15 mouse cellular contexts compared by ENCODE assay signal in the genomic region with DNA sequence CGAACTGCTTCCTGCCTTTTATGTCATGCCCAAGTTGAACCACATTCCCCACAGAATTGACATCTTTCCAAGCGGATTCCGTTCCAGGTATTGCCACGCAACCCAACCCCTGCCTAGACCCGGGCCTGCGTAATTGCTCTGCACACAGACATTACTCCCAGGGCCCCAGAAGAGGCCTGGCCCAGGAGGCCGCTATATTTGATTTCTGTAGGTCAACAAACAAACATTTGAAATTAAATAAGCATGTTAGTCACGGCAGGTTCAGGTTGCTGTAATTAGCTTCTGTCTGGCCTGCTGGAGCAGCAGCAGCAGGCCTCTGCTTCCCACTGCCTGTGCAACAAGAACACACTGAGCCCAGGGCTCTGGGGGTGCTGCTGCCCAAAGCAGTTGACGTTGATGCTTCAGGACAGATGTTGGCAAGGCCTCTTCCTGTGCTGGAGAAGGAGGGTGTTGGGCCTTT.
DNase-seq lines count a peak whose midpoint lies in the region; ATAC-seq lines count a peak whose summit lies in the region.
"Had no signal": no experiment of that assay in that cellular context is flagged by ENCODE, and none has a peak within 500 bp of the region (broad histone marks: within the 10 kb centered on the region; RNA-seq: fewer than 3 reads in every experiment).

No protein-coding gene starts in this region.

- WGBS in hindbrain, embryonic 15.5 days: 66% methylated on average over 9 of the region's 9 CpGs
- WGBS in hindbrain, embryonic 12.5 days: 55% methylated on average over 9 of the region's 9 CpGs
- 24% methylated on average over 9 of the region's 9 CpGs for WGBS in embryonic facial prominence, embryonic 11.5 days
- 63% methylated on average over 9 of the region's 9 CpGs for WGBS in midbrain, embryonic 16.5 days

- no peak overlapping the region for H3K4me2 ChIP-seq in hindbrain, embryonic 15.5 days
- H3K4me2 ChIP-seq in hindbrain, embryonic 12.5 days (replicated peaks): no peak overlapping the region
- no peak overlapping the region for H3K4me2 ChIP-seq in embryonic facial prominence, embryonic 11.5 days (ENCODE audit: low read depth, low read length)
- no peak overlapping the region for H3K4me2 ChIP-seq in midbrain, embryonic 16.5 days (ENCODE audit: low read length)
- H3K4me2 ChIP-seq: heart, embryonic 12.5 days; lung, embryonic 14.5 days; neural tube, embryonic 13.5 days had no signal

- no peak overlapping the region for H3K9ac ChIP-seq in hindbrain, embryonic 15.5 days
- no peak overlapping the region for H3K9ac ChIP-seq in hindbrain, embryonic 12.5 days
- no peak overlapping the region for H3K9ac ChIP-seq in embryonic facial prominence, embryonic 11.5 days (replicated peaks; ENCODE audit: low read length)
- H3K9ac ChIP-seq in midbrain, embryonic 16.5 days (ENCODE audit: low read depth, low read length): no peak overlapping the region
- H3K9ac ChIP-seq: heart, embryonic 12.5 days; lung, embryonic 14.5 days; neural tube, embryonic 13.5 days had no signal

- peak; percentile 49; the same call in 1 of the 2 replicates for ATAC-seq in hindbrain, embryonic 15.5 days (ENCODE audit: low FRiP score, low read depth)
- ATAC-seq in hindbrain, embryonic 12.5 days (ENCODE audit: low FRiP score): no peak
- peak; percentile 88 for ATAC-seq in embryonic facial prominence, embryonic 11.5 days (replicated peaks; ENCODE audit: insufficient number of reproducible peaks, low FRiP score, low TSS enrichment, low read depth)
- ATAC-seq in midbrain, embryonic 16.5 days: peak; percentile 43; the same call in 1 of the 2 replicates
- ATAC-seq: Patski had no signal

- H3K4me3 ChIP-seq in hindbrain, embryonic 15.5 days: no peak overlapping the region
- no peak overlapping the region for H3K4me3 ChIP-seq in hindbrain, embryonic 12.5 days
- no peak overlapping the region for H3K4me3 ChIP-seq in embryonic facial prominence, embryonic 11.5 days (ENCODE audit: low read depth, low read length)
- no peak overlapping the region for H3K4me3 ChIP-seq in midbrain, embryonic 16.5 days (ENCODE audit: low read depth, low read length)
- H3K4me3 ChIP-seq: heart, embryonic 12.5 days; megakaryocyte, embryonic 14.5 days; neural tube, embryonic 13.5 days had no signal

- H3K27ac ChIP-seq in hindbrain, embryonic 15.5 days (replicated peaks): no peak overlapping the region
- H3K27ac ChIP-seq in hindbrain, embryonic 12.5 days: no peak overlapping the region
- H3K27ac ChIP-seq in embryonic facial prominence, embryonic 11.5 days (replicated peaks; ENCODE audit: low read depth, low read length): no peak overlapping the region
- H3K27ac ChIP-seq in midbrain, embryonic 16.5 days (ENCODE audit: low read length): no peak overlapping the region
- H3K27ac ChIP-seq: neural tube, embryonic 13.5 days had no signal

- H3K4me1 ChIP-seq in hindbrain, embryonic 15.5 days (replicated peaks): peaks cover 7% of the 10 kb centered on the region; the same call in 1 of the 2 replicates
- no peaks in the 10 kb centered on the region for H3K4me1 ChIP-seq in hindbrain, embryonic 12.5 days
- no peaks in the 10 kb centered on the region for H3K4me1 ChIP-seq in embryonic facial prominence, embryonic 11.5 days (ENCODE audit: control insufficient read depth, insufficient read depth, low read length)
- no peaks in the 10 kb centered on the region for H3K4me1 ChIP-seq in midbrain, embryonic 16.5 days (ENCODE audit: control insufficient read depth, insufficient read depth, low read length)
- H3K4me1 ChIP-seq: heart, embryonic 12.5 days had no signal

- H3K27me3 ChIP-seq in hindbrain, embryonic 15.5 days: no peaks in the 10 kb centered on the region
- H3K27me3 ChIP-seq in hindbrain, embryonic 12.5 days: no peaks in the 10 kb centered on the region
- no peaks in the 10 kb centered on the region for H3K27me3 ChIP-seq in embryonic facial prominence, embryonic 11.5 days (ENCODE audit: control insufficient read depth, insufficient read depth, low read length)
- no peaks in the 10 kb centered on the region for H3K27me3 ChIP-seq in midbrain, embryonic 16.5 days (ENCODE audit: control insufficient read depth, insufficient read depth, low read depth, low read length)
- H3K27me3 ChIP-seq: heart, embryonic 12.5 days; neural tube, embryonic 13.5 days had no signal

- intact Hi-C loops in left cerebral cortex, postnatal 14 days (cut with DNase I): loop anchor here (5.0 kb wide), 2 partner anchors 140 to 205 kb away; no protein-coding TSS in a partner anchor

- DNase-seq in embryonic facial prominence, embryonic 11.5 days (ENCODE audit: low spot score): peak; percentile 75
- peak; percentile 24 for DNase-seq in gastrocnemius, postnatal 10 days
- DNase-seq in kidney, adult 18-20 months: no peak
- no peak for DNase-seq in testis, postnatal 14 days (ENCODE audit: low spot score)
- DNase-seq in left cerebral cortex, postnatal 14 days (ENCODE audit: low spot score in 2 of 2): no peak
- DNase-seq: kidney, adult 2 months; lung, embryonic 14.5 days; thymus, adult 2 months had no signal

- no peaks in the 10 kb centered on the region for H3K9me3 ChIP-seq in hindbrain, embryonic 15.5 days
- H3K9me3 ChIP-seq in hindbrain, embryonic 12.5 days (replicated peaks): no peaks in the 10 kb centered on the region
- H3K9me3 ChIP-seq in embryonic facial prominence, embryonic 11.5 days (replicated peaks; ENCODE audit: control insufficient read depth, low read length): no peaks in the 10 kb centered on the region
- H3K9me3 ChIP-seq in midbrain, embryonic 16.5 days (replicated peaks; ENCODE audit: control insufficient read depth, low read length, poor library complexity, severe bottlenecking): no peaks in the 10 kb centered on the region
- H3K9me3 ChIP-seq: heart, embryonic 12.5 days; megakaryocyte, embryonic 14.5 days; neural tube, embryonic 13.5 days had no signal

- H3K36me3 ChIP-seq in hindbrain, embryonic 15.5 days: no peaks in the 10 kb centered on the region
- H3K36me3 ChIP-seq in hindbrain, embryonic 12.5 days: no peaks in the 10 kb centered on the region
- H3K36me3 ChIP-seq in embryonic facial prominence, embryonic 11.5 days (replicated peaks; ENCODE audit: control insufficient read depth, insufficient read depth, low read depth, low read length): no peaks in the 10 kb centered on the region
- H3K36me3 ChIP-seq in midbrain, embryonic 16.5 days (ENCODE audit: control insufficient read depth, insufficient read depth, low read length): no peaks in the 10 kb centered on the region
- H3K36me3 ChIP-seq: heart, embryonic 12.5 days; neural tube, embryonic 13.5 days had no signal

Comparison
In these comparisons a context has a peak if more than half of its experiments do, and no peak if none do; other contexts are left out.
1. DNase-seq: peak in embryonic facial prominence, embryonic 11.5 days (single experiment) and gastrocnemius, postnatal 10 days (single experiment); none in kidney, adult 18-20 months (single experiment), testis, postnatal 14 days (single experiment) and left cerebral cortex, postnatal 14 days (0 of 2).